ENCODE assay signal across 20 mouse cellular contexts in the genomic region with DNA sequence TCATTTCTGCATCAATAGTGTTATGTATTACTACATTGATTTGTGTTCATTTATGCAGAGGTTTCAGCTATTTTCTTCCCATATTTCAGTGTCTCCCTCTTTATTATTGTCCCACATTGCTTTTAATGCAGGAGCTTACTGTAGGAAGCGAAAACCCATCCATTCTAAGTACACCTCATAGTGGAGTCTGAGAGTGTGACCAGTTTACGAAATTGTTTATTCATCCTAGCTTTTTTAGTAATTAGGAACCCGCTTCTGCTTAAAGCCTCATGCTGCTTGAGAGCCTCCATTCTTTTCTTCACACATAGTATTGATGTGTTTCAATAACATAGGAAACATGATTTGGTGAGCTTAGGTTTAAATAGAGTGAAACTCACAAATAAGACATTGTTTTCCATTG. TPM values are rescaled to one million over a fixed set of nuclear protein-coding genes. Genes with fewer than 3 reads are reported as not detected.
DNase-seq lines count a peak whose midpoint lies in the region; ATAC-seq and TF ChIP-seq lines count a peak whose summit lies in the region.
"Had no signal": no experiment of that assay in that cellular context is flagged by ENCODE, and none has a peak within 500 bp of the region (broad histone marks: within the 10 kb centered on the region; RNA-seq: fewer than 3 reads in every experiment).

No protein-coding gene starts in this region.

- no peaks in the 10 kb centered on the region for H3K4me1 ChIP-seq in midbrain, embryonic 11.5 days (ENCODE audit: control insufficient read depth, insufficient read depth, low read length)
- H3K4me1 ChIP-seq in midbrain, postnatal 0 days (ENCODE audit: insufficient read depth, low read length): no peaks in the 10 kb centered on the region
- no peaks in the 10 kb centered on the region for H3K4me1 ChIP-seq in embryonic facial prominence, embryonic 10.5 days
- H3K4me1 ChIP-seq in forebrain, embryonic 14.5 days (ENCODE audit: control insufficient read depth, insufficient read depth, low read length): peaks cover 10% of the 10 kb centered on the region
- H3K4me1 ChIP-seq in hindbrain, embryonic 10.5 days (replicated peaks): peaks cover 6% of the 10 kb centered on the region; the same call in 1 of the 2 replicates
- 0 out of 2 replicates have a peak, but pooled peaks cover 2% of the 10 kb centered on the region for H3K4me1 ChIP-seq in intestine, embryonic 15.5 days (replicated peaks)

- H3K9ac ChIP-seq in midbrain, embryonic 11.5 days (ENCODE audit: low read length): no peak overlapping the region
- no peak overlapping the region for H3K9ac ChIP-seq in midbrain, postnatal 0 days (replicated peaks; ENCODE audit: low read length, poor library complexity, severe bottlenecking)
- peak overlapping the region; percentile 88 for H3K9ac ChIP-seq in forebrain, embryonic 14.5 days (ENCODE audit: low read length)
- no peak overlapping the region for H3K9ac ChIP-seq in intestine, embryonic 15.5 days
- H3K9ac ChIP-seq: heart, embryonic 13.5 days; liver, postnatal 0 days had no signal

- H3K4me2 ChIP-seq in midbrain, embryonic 11.5 days: no peak overlapping the region
- no peak overlapping the region for H3K4me2 ChIP-seq in midbrain, postnatal 0 days (ENCODE audit: low read depth, low read length, poor library complexity, severe bottlenecking)
- peak overlapping the region; percentile 74 for H3K4me2 ChIP-seq in forebrain, embryonic 14.5 days (ENCODE audit: low read length)
- H3K4me2 ChIP-seq in intestine, embryonic 15.5 days (replicated peaks): no peak overlapping the region
- H3K4me2 ChIP-seq: heart, embryonic 13.5 days had no signal

- H3K27me3 ChIP-seq in midbrain, embryonic 11.5 days (ENCODE audit: control insufficient read depth, insufficient read depth, low read length): peaks cover 81% of the 10 kb centered on the region
- H3K27me3 ChIP-seq in midbrain, postnatal 0 days (ENCODE audit: insufficient read depth, low read length): peaks cover 60% of the 10 kb centered on the region
- H3K27me3 ChIP-seq in embryonic facial prominence, embryonic 10.5 days (replicated peaks; ENCODE audit: low read depth, poor library complexity, severe bottlenecking): peaks cover 100% of the 10 kb centered on the region
- peaks cover 3% of the 10 kb centered on the region; the same call in 1 of the 2 replicates for H3K27me3 ChIP-seq in forebrain, embryonic 14.5 days (replicated peaks; ENCODE audit: control insufficient read depth, insufficient read depth, low read length)
- H3K27me3 ChIP-seq in hindbrain, embryonic 10.5 days (ENCODE audit: insufficient read depth, poor library complexity, severe bottlenecking): peaks cover 100% of the 10 kb centered on the region
- H3K27me3 ChIP-seq in intestine, embryonic 15.5 days (replicated peaks): peaks cover 58% of the 10 kb centered on the region

- no peaks in the 10 kb centered on the region for H3K9me3 ChIP-seq in midbrain, embryonic 11.5 days (ENCODE audit: control insufficient read depth, low read length)
- no peaks in the 10 kb centered on the region for H3K9me3 ChIP-seq in midbrain, postnatal 0 days (ENCODE audit: low read length)
- no peaks in the 10 kb centered on the region for H3K9me3 ChIP-seq in embryonic facial prominence, embryonic 10.5 days
- no peaks in the 10 kb centered on the region for H3K9me3 ChIP-seq in forebrain, embryonic 14.5 days (replicated peaks; ENCODE audit: control insufficient read depth, low read length)
- no peaks in the 10 kb centered on the region for H3K9me3 ChIP-seq in hindbrain, embryonic 10.5 days
- H3K9me3 ChIP-seq in intestine, embryonic 15.5 days: no peaks in the 10 kb centered on the region
- H3K9me3 ChIP-seq: heart, embryonic 13.5 days had no signal

- ATAC-seq in midbrain, embryonic 11.5 days (ENCODE audit: low FRiP score): no peak
- no peak for ATAC-seq in midbrain, postnatal 0 days (ENCODE audit: low FRiP score)
- no peak for ATAC-seq in forebrain, embryonic 14.5 days
- ATAC-seq in intestine, embryonic 15.5 days: no peak
- ATAC-seq: liver, postnatal 0 days had no signal

- H3K4me3 ChIP-seq in midbrain, embryonic 11.5 days (ENCODE audit: low read depth, low read length): no peak overlapping the region
- H3K4me3 ChIP-seq in midbrain, postnatal 0 days (ENCODE audit: low read depth, low read length): no peak overlapping the region
- peak overlapping the region; percentile 38; the same call in 1 of the 2 replicates for H3K4me3 ChIP-seq in embryonic facial prominence, embryonic 10.5 days
- peak overlapping the region; percentile 41 for H3K4me3 ChIP-seq in forebrain, embryonic 14.5 days (ENCODE audit: low read depth, low read length)
- H3K4me3 ChIP-seq in hindbrain, embryonic 10.5 days: no peak overlapping the region
- no peak overlapping the region for H3K4me3 ChIP-seq in intestine, embryonic 15.5 days (replicated peaks)
- H3K4me3 ChIP-seq: gastrocnemius, adult 2 months; heart, embryonic 13.5 days; megakaryocyte, embryonic 14.5 days had no signal

- no peaks in the 10 kb centered on the region for H3K36me3 ChIP-seq in midbrain, embryonic 11.5 days (ENCODE audit: control insufficient read depth, insufficient read depth, low read length)
- H3K36me3 ChIP-seq in midbrain, postnatal 0 days (ENCODE audit: insufficient read depth, low read length): no peaks in the 10 kb centered on the region
- no peaks in the 10 kb centered on the region for H3K36me3 ChIP-seq in embryonic facial prominence, embryonic 10.5 days (replicated peaks)
- H3K36me3 ChIP-seq in forebrain, embryonic 14.5 days (ENCODE audit: control insufficient read depth, insufficient read depth, low read length): peaks cover 43% of the 10 kb centered on the region
- H3K36me3 ChIP-seq in hindbrain, embryonic 10.5 days: no peaks in the 10 kb centered on the region
- H3K36me3 ChIP-seq in intestine, embryonic 15.5 days: no peaks in the 10 kb centered on the region
- H3K36me3 ChIP-seq: heart, embryonic 13.5 days had no signal

- H3K27ac ChIP-seq in midbrain, embryonic 11.5 days (ENCODE audit: low read depth, low read length): no peak overlapping the region
- no peak overlapping the region for H3K27ac ChIP-seq in midbrain, postnatal 0 days (ENCODE audit: low read depth, low read length)
- H3K27ac ChIP-seq in embryonic facial prominence, embryonic 10.5 days (replicated peaks): no peak overlapping the region
- peak overlapping the region; percentile 95 for H3K27ac ChIP-seq in forebrain, embryonic 14.5 days (ENCODE audit: low read depth, low read length)
- no peak overlapping the region for H3K27ac ChIP-seq in hindbrain, embryonic 10.5 days
- H3K27ac ChIP-seq in intestine, embryonic 15.5 days: no peak overlapping the region
- H3K27ac ChIP-seq: gastrocnemius, adult 2 months; heart, embryonic 13.5 days had no signal

- WGBS in midbrain, embryonic 11.5 days: 4% methylated on average over 3 of the region's 3 CpGs
- 9% methylated on average over 3 of the region's 3 CpGs for WGBS in midbrain, postnatal 0 days
- 10% methylated on average over 3 of the region's 3 CpGs for WGBS in embryonic facial prominence, embryonic 10.5 days
- WGBS in forebrain, embryonic 14.5 days: 1% methylated on average over 3 of the region's 3 CpGs
- WGBS in hindbrain, embryonic 10.5 days: 10% methylated on average over 3 of the region's 3 CpGs
- WGBS in intestine, embryonic 15.5 days: 13% methylated on average over 3 of the region's 3 CpGs

- DNase-seq in midbrain, embryonic 11.5 days (ENCODE audit: low spot score, missing footprints): peak; percentile 87
- DNase-seq in midbrain, postnatal 0 days (ENCODE audit: low spot score): no peak
- no peak for DNase-seq in embryonic facial prominence, embryonic 10.5 days (ENCODE audit: low spot score)
- peak; percentile 75 for DNase-seq in forebrain, embryonic 14.5 days (ENCODE audit: low spot score)
- DNase-seq in hindbrain, embryonic 10.5 days (ENCODE audit: low spot score): no peak
- no peak for DNase-seq in kidney, postnatal 14 days
- DNase-seq: adrenal gland, adult 2 months; cerebellum, adult 8-10 months; gastrocnemius, adult 2 months; heart, postnatal 4 days; layer of hippocampus, postnatal 36 days; liver, postnatal 0 days; lung, postnatal 14 days; right cerebral cortex, adult 18-20 months had no signal

- no peak for TF ChIP-seq CTCF in midbrain, postnatal 0 days (IDR thresholded peaks at IDR 0.05)

RNA-seq across cellular contexts. Expression of a gene that starts 8.7 kb away (rescaled TPM):
- polyA plus RNA-seq in midbrain, embryonic 11.5 days (2014; fragmentation: Nextera tagmentation; extraction: Ambion mirVana): 0.07 TPM in 1 of 2 replicates, not detected in the other
- total RNA-seq in midbrain, postnatal 0 days (2014; rRNA removed): 0.27 TPM in 1 of 2 replicates, not detected in the other
- polyA plus RNA-seq in midbrain, postnatal 0 days (2015; fragmentation: Nextera tagmentation; extraction: Ambion mirVana): not detected in 2 replicates
- polyA plus RNA-seq in embryonic facial prominence, embryonic 10.5 days (2016; fragmentation: Nextera tagmentation; extraction: Ambion mirVana): 0.11 and 0.21 TPM in 2 replicates
- 2.2 and 3.6 TPM in 2 replicates for polyA plus RNA-seq in forebrain, embryonic 14.5 days (2014; fragmentation: Nextera tagmentation; extraction: Ambion mirVana)
- polyA plus RNA-seq in hindbrain, embryonic 10.5 days (2016; fragmentation: Nextera tagmentation; extraction: Ambion mirVana): not detected in 2 replicates
- not detected in 2 replicates for polyA plus RNA-seq in intestine, embryonic 15.5 days (2015; fragmentation: Nextera tagmentation; extraction: Ambion mirVana)
- total RNA-seq: adrenal gland, adult 2 months; gastrocnemius, adult 2 months; granulocyte monocyte progenitor cell, adult 5-6 weeks; heart, postnatal 4 days; liver, adult 2 months had no signal
- polyA plus RNA-seq: adrenal gland, adult 2 months; heart, embryonic 13.5 days; kidney, embryonic 14.5 days; liver, adult 2 months; liver, postnatal 0 days had no signal

RNA-seq across cellular contexts. Expression of a gene that starts 11.2 kb away (rescaled TPM):
- polyA plus RNA-seq in midbrain, embryonic 11.5 days (2014; fragmentation: Nextera tagmentation; extraction: Ambion mirVana): 0.41 and 0.92 TPM in 2 replicates
- total RNA-seq in midbrain, postnatal 0 days (2014; rRNA removed): 0.05 and 1.4 TPM in 2 replicates
- 0.15 and 0.77 TPM in 2 replicates for polyA plus RNA-seq in midbrain, postnatal 0 days (2015; fragmentation: Nextera tagmentation; extraction: Ambion mirVana)
- 3.2 and 4.7 TPM in 2 replicates for polyA plus RNA-seq in embryonic facial prominence, embryonic 10.5 days (2016; fragmentation: Nextera tagmentation; extraction: Ambion mirVana)
- polyA plus RNA-seq in forebrain, embryonic 14.5 days (2014; fragmentation: Nextera tagmentation; extraction: Ambion mirVana): 72.6 and 77.7 TPM in 2 replicates
- polyA plus RNA-seq in hindbrain, embryonic 10.5 days (2016; fragmentation: Nextera tagmentation; extraction: Ambion mirVana): 0.81 and 1.9 TPM in 2 replicates
- polyA plus RNA-seq in intestine, embryonic 15.5 days (2015; fragmentation: Nextera tagmentation; extraction: Ambion mirVana): 0.05 TPM in 1 of 2 replicates, not detected in the other
- total RNA-seq: adrenal gland, adult 2 months; gastrocnemius, adult 2 months; granulocyte monocyte progenitor cell, adult 5-6 weeks; liver, adult 2 months had no signal
- polyA plus RNA-seq: adrenal gland, adult 2 months; kidney, embryonic 14.5 days; liver, adult 2 months; liver, postnatal 0 days had no signal

Comparison
In these comparisons a context has a peak if more than half of its experiments do, and no peak if none do; other contexts are left out.
1. DNase-seq: peak in midbrain, embryonic 11.5 days (single experiment) and forebrain, embryonic 14.5 days (single experiment); none in midbrain, postnatal 0 days (single experiment), embryonic facial prominence, embryonic 10.5 days (single experiment), hindbrain, embryonic 10.5 days (single experiment) and kidney, postnatal 14 days (single experiment).
2. H3K4me3 ChIP-seq: peak in embryonic facial prominence, embryonic 10.5 days (single experiment) and forebrain, embryonic 14.5 days (single experiment); none in midbrain, embryonic 11.5 days (single experiment), midbrain, postnatal 0 days (single experiment), hindbrain, embryonic 10.5 days (single experiment) and intestine, embryonic 15.5 days (single experiment).
3. RNA of a gene that starts 11.2 kb away (polyA plus RNA-seq): 72.6 to 77.7 TPM in forebrain, embryonic 14.5 days; 3.2 to 4.7 TPM in embryonic facial prominence, embryonic 10.5 days, 0.41 to 0.92 TPM in midbrain, embryonic 11.5 days, 0.81 to 1.9 TPM in hindbrain, embryonic 10.5 days, 0.15 to 0.77 TPM in midbrain, postnatal 0 days and 0.05 TPM in intestine, embryonic 15.5 days; every median in the first group is over 10 times any median in the second.